Mouse (Mus musculus): ENCODE measurements around the gene Ccnj.

DNA sequence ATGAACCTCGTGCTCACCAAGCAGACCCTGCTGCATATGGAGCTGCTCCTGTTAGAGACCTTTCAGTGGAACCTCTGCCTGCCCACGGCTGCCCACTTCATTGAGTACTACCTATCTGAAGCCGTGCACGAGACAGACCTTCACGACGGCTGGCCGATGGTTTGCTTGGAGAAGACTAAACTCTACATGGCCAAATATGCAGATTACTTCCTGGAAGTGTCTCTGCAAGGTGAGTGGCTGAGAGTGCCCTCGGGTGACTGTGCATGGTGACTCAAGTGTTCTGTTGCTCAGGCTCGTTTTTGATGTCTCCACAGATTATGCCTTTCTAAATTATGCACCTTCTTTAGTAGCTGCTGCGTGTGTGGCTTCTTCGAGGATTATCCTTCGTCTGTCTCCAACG is 13.7 kb downstream of the Ccnj start:
- TF ChIP-seq CTCF (IDR thresholded peaks at IDR 0.05; ENCODE audit: extremely low read depth, insufficient read depth, insufficient read length, insufficient replicate concordance), result no peak
- TF ChIP-seq POLR2A (IDR thresholded peaks at IDR 0.05; ENCODE audit: low read depth, low read length), result no peak

Data from spleen, adult 2 months (tissue).